7 mouse cellular contexts compared by ENCODE assay signal in genomic region chr14:40979002-40979401, GRCm38 (mm10). TPM values are rescaled to one million over a fixed set of nuclear protein-coding genes. Genes with fewer than 3 reads are reported as not detected.
DNase-seq lines count a peak whose midpoint lies in the region; ATAC-seq and TF ChIP-seq lines count a peak whose summit lies in the region.

No protein-coding gene starts in this region.

- peak; percentile 70 for TF ChIP-seq CTCF in bone marrow, adult 2 months (IDR thresholded peaks at IDR 0.05; ENCODE audit: control insufficient read depth, insufficient read depth, low read length)

- WGBS in neural tube, embryonic 11.5 days, result 51% methylated on average over 4 of the region's 4 CpGs
- WGBS in bone marrow, adult 2 months, result 60% methylated on average over 4 of the region's 4 CpGs
- 47% methylated on average over 4 of the region's 4 CpGs for WGBS in kidney, embryonic 16.5 days

- H3K27ac ChIP-seq in neural tube, embryonic 11.5 days (ENCODE audit: low read depth, low read length), result no peak overlapping the region
- H3K27ac ChIP-seq in bone marrow, adult 2 months (ENCODE audit: control insufficient read depth, insufficient read depth, low read depth, low read length, poor library complexity), result no peak overlapping the region
- H3K27ac ChIP-seq in kidney, embryonic 16.5 days (ENCODE audit: low read length), result no peak overlapping the region

- peak; percentile 81 for ATAC-seq in neural tube, embryonic 11.5 days (ENCODE audit: insufficient read depth, low FRiP score, low TSS enrichment)
- peak; percentile 67 for ATAC-seq in granulocyte monocyte progenitor cell, adult 5-6 weeks (replicated peaks; ENCODE audit: poor library complexity, severe bottlenecking)
- peak; percentile 94 for ATAC-seq in kidney, embryonic 16.5 days (ENCODE audit: low FRiP score, low TSS enrichment)

- H3K4me2 ChIP-seq in neural tube, embryonic 11.5 days (ENCODE audit: low read depth), result no peak overlapping the region
- no peak overlapping the region for H3K4me2 ChIP-seq in kidney, embryonic 16.5 days (replicated peaks; ENCODE audit: low read depth, low read length)

- no peaks in the 10 kb centered on the region for H3K4me1 ChIP-seq in neural tube, embryonic 11.5 days (ENCODE audit: control insufficient read depth, insufficient read depth, low read length)
- peaks cover 2% of the 10 kb centered on the region; the same call in 1 of the 2 replicates for H3K4me1 ChIP-seq in bone marrow, adult 2 months (ENCODE audit: control insufficient read depth, insufficient read depth, low read length)
- H3K4me1 ChIP-seq in kidney, embryonic 16.5 days (ENCODE audit: insufficient read depth, low read length), result 0 out of 2 replicates have a peak, but pooled peaks cover under 1% of the 10 kb centered on the region

- TF ChIP-seq POLR2A in bone marrow, adult 2 months (IDR thresholded peaks at IDR 0.05; ENCODE audit: borderline replicate concordance, control insufficient read depth, low read depth, low read length), result no peak

- no peak overlapping the region for H3K4me3 ChIP-seq in neural tube, embryonic 11.5 days (ENCODE audit: low read depth, low read length)
- H3K4me3 ChIP-seq in bone marrow, adult 2 months (replicated peaks; ENCODE audit: control insufficient read depth, low read depth, low read length), result no peak overlapping the region
- no peak overlapping the region for H3K4me3 ChIP-seq in kidney, embryonic 16.5 days (ENCODE audit: low read length)

- peak; percentile 44 for DNase-seq in neural tube, embryonic 11.5 days (ENCODE audit: low spot score)
- DNase-seq in neural tube, embryonic 10.5 days (ENCODE audit: extremely low spot score, low spot score), result no peak
- DNase-seq in lung, postnatal 36 days, result peak; percentile 85
- DNase-seq in testis, postnatal 14 days (ENCODE audit: low spot score), result peak; percentile 43

- no peaks in the 10 kb centered on the region for H3K36me3 ChIP-seq in neural tube, embryonic 11.5 days (ENCODE audit: control insufficient read depth, insufficient read depth, low read length)
- no peaks in the 10 kb centered on the region for H3K36me3 ChIP-seq in kidney, embryonic 16.5 days (ENCODE audit: insufficient read depth, low read length)

- no peak overlapping the region for H3K9ac ChIP-seq in neural tube, embryonic 11.5 days (ENCODE audit: low read length)
- no peak overlapping the region for H3K9ac ChIP-seq in kidney, embryonic 16.5 days (replicated peaks; ENCODE audit: low read length)

- H3K9me3 ChIP-seq in neural tube, embryonic 11.5 days (ENCODE audit: control insufficient read depth, low read length), result no peaks in the 10 kb centered on the region
- H3K9me3 ChIP-seq in kidney, embryonic 16.5 days (ENCODE audit: low read length), result no peaks in the 10 kb centered on the region

- H3K27me3 ChIP-seq in neural tube, embryonic 11.5 days (ENCODE audit: control insufficient read depth, insufficient read depth, low read length), result no peaks in the 10 kb centered on the region
- H3K27me3 ChIP-seq in kidney, embryonic 16.5 days (ENCODE audit: insufficient read depth, low read length), result no peaks in the 10 kb centered on the region

RNA-seq across cellular contexts. Expression of gene Tspan14, which starts 12.4 kb away (rescaled TPM):
- 118 and 125 TPM in 2 replicates for polyA plus RNA-seq in neural tube, embryonic 11.5 days (2014; fragmentation: Nextera tagmentation; extraction: Ambion mirVana)
- polyA plus RNA-seq in bone marrow, adult 2 months (2011; ENCODE audit: insufficient read depth, insufficient read length, low replicate concordance, missing spikeins), result 23.3 and 41.2 TPM in 2 replicates
- total RNA-seq in granulocyte monocyte progenitor cell, adult 5-6 weeks (2014; fragmentation: Nextera tagmentation), result 44.0 and 48.2 TPM in 2 replicates
- total RNA-seq in granulocyte monocyte progenitor cell, adult 5-6 weeks (2017), result 37.8 and 40.1 TPM in 2 replicates
- 138 and 144 TPM in 2 replicates for polyA plus RNA-seq in kidney, embryonic 16.5 days (2015; fragmentation: Nextera tagmentation; extraction: Ambion mirVana)

RNA-seq across cellular contexts. Expression of gene Fam213a, which starts 34.6 kb away (rescaled TPM):
- 48.5 and 48.8 TPM in 2 replicates for polyA plus RNA-seq in neural tube, embryonic 11.5 days (2014; fragmentation: Nextera tagmentation; extraction: Ambion mirVana)
- 114 and 196 TPM in 2 replicates for polyA plus RNA-seq in bone marrow, adult 2 months (2011; ENCODE audit: insufficient read depth, insufficient read length, low replicate concordance, missing spikeins)
- 7.5 and 11.0 TPM in 2 replicates for total RNA-seq in granulocyte monocyte progenitor cell, adult 5-6 weeks (2014; fragmentation: Nextera tagmentation)
- total RNA-seq in granulocyte monocyte progenitor cell, adult 5-6 weeks (2017), result 10.6 and 11.6 TPM in 2 replicates
- polyA plus RNA-seq in kidney, embryonic 16.5 days (2015; fragmentation: Nextera tagmentation; extraction: Ambion mirVana), result 109 and 111 TPM in 2 replicates
